Mouse (Mus musculus) MEL-GATA-1-ER (cell line): Measurements from ENCODE around the gene Irs2.

Experiments
- DNase-seq: peaks from one replicate; pipeline ENCODE4 v3.0.0-alpha.2; 2012; ENCODE audit warnings: low read depth; ENCODE audit errors: extremely low read depth

Gene Irs2

GRCm38 (mm10) chr8:10953346-10954053 is 54.8 kb downstream of the Irs2 start:
- DNase-seq, result peak; percentile 52

- no peak for DNase-seq
Observed at GRCm38 (mm10) chr8:10952706-10953105, 55.6 kb downstream of the Irs2 start.

GRCm38 (mm10) chr8:10952235-10952634 is 56.0 kb downstream of the Irs2 start:
- DNase-seq, result no peak

- no peak for DNase-seq
Observed at GRCm38 (mm10) chr8:10951567-10951966, 56.7 kb downstream of the Irs2 start.

GRCm38 (mm10) chr8:10945939-10946740 is 62.1 kb downstream of the Irs2 start:
- peak; percentile 99 for DNase-seq

- no peak for DNase-seq
Observed at GRCm38 (mm10) chr8:10945490-10945889, 62.8 kb downstream of the Irs2 start.

GRCm38 (mm10) chr8:10943314-10944060 is 64.8 kb downstream of the Irs2 start:
- no peak for DNase-seq

- DNase-seq, result no peak
Observed at GRCm38 (mm10) chr8:10939883-10940282, 68.4 kb downstream of the Irs2 start.

- no peak for DNase-seq
Observed at GRCm38 (mm10) chr8:10939210-10939782, 69.0 kb downstream of the Irs2 start.

GRCm38 (mm10) chr8:10938284-10938683 is 70.0 kb downstream of the Irs2 start:
- no peak for DNase-seq

- DNase-seq, result no peak
Observed at GRCm38 (mm10) chr8:10936646-10937045, 71.6 kb downstream of the Irs2 start.

GRCm38 (mm10) chr8:10935231-10935630 is 73.0 kb downstream of the Irs2 start:
- DNase-seq, result no peak
